Mouse (Mus musculus): ENCODE results near the gene Trex1. TPM values are rescaled to one million over a fixed set of nuclear protein-coding genes. Genes with fewer than 3 reads are reported as not detected.
A peak's percentile ranks its signal among the peaks of the same experiment; 100 is the strongest.

Gene Trex1
- polyA plus RNA-seq, 1 experiment from 2014 or later, result 12.8 TPM

DNA sequence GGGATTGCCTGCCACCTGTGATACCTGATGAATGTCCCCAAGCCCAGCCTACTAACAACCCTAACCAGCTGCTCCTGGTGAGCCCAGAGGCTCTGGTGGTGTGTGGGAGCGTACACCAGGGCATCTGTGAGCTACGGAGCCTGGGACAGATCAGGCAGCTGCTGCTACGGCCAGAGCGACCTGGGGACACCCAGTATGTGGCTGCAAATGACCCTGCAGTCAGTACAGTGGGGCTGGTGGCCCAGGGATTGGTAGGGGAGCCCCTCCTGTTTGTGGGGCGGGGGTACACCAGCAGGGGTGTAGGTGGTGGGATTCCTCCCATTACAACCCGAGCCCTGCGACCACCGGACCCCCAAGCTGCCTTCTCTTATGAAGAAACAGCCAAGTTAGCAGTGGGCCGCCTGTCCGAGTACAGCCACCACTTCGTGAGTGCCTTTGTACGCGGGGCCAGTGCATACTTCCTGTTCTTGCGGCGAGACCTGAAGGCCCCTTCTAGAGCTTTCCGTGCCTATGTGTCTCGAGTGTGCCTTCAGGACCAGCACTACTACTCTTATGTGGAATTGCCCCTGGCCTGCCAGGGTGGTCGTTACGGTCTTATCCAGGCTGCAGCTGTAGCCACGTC lies 40.9 kb upstream of the Trex1 start:
- Histone ChIP-seq H3K4me1 (replicated peaks; ENCODE audit: control insufficient read depth, insufficient read depth, low read length) (peaks cover 32% of the 10 kb centered on the region), H3K27ac (ENCODE audit: low read depth) (no peak overlapping the region), H3K4me3 (ENCODE audit: low read depth, low read length) (no peak overlapping the region), H3K27me3 (replicated peaks; ENCODE audit: control insufficient read depth, insufficient read depth, low read length) (no peaks in the 10 kb centered on the region), H3K9ac (ENCODE audit: low read length) (no peak overlapping the region), H3K9me3 (ENCODE audit: control insufficient read depth, low read length) (no peaks in the 10 kb centered on the region), H3K36me3 (ENCODE audit: control insufficient read depth, insufficient read depth, low read length) (peaks cover 41% of the 10 kb centered on the region), H3K4me2 (ENCODE audit: low read length) (no peak overlapping the region)
- 87% methylated on average over 20 of the region's 20 CpGs for WGBS
- DNase-seq (ENCODE audit: low spot score) (no peak), ATAC-seq (replicated peaks; ENCODE audit: low FRiP score, low TSS enrichment, low read depth) (no peak)

- Histone ChIP-seq H3K4me3 (ENCODE audit: low read depth, low read length) (no peak overlapping the region), H3K9ac (ENCODE audit: low read length) (peak overlapping the region; percentile 18; the same call in 1 of the 2 replicates)
Measured at GRCm38 (mm10) chr9:109098969-109099368, 39.4 kb upstream of the Trex1 start.

GRCm38 (mm10) chr9:109098366-109098765 lies 38.8 kb upstream of the Trex1 start:
- Histone ChIP-seq H3K9ac (ENCODE audit: low read length) (no peak overlapping the region), H3K36me3 (ENCODE audit: control insufficient read depth, insufficient read depth, low read length) (peaks cover 29% of the 10 kb centered on the region), H3K4me1 (replicated peaks; ENCODE audit: control insufficient read depth, insufficient read depth, low read length) (peaks cover 45% of the 10 kb centered on the region), H3K27me3 (replicated peaks; ENCODE audit: control insufficient read depth, insufficient read depth, low read length) (no peaks in the 10 kb centered on the region), H3K27ac (ENCODE audit: low read depth) (peak overlapping the region; percentile 100), H3K9me3 (ENCODE audit: control insufficient read depth, low read length) (no peaks in the 10 kb centered on the region), H3K4me2 (ENCODE audit: low read length) (peak overlapping the region; percentile 75), H3K4me3 (ENCODE audit: low read depth, low read length) (no peak overlapping the region)
- WGBS, result 73% methylated on average over 8 of the region's 8 CpGs
- no peak for ATAC-seq (replicated peaks; ENCODE audit: low FRiP score, low TSS enrichment, low read depth)
- no peak for DNase-seq (ENCODE audit: low spot score)

More at GRCm38 (mm10) chr9:109098969-109099368, 39.4 kb upstream of the Trex1 start:
- H3K4me1 ChIP-seq (replicated peaks; ENCODE audit: control insufficient read depth, insufficient read depth, low read length), result peaks cover 41% of the 10 kb centered on the region
- H3K36me3 ChIP-seq (ENCODE audit: control insufficient read depth, insufficient read depth, low read length), result peaks cover 35% of the 10 kb centered on the region
- DNase-seq (ENCODE audit: low spot score) (no peak), ATAC-seq (replicated peaks; ENCODE audit: low FRiP score, low TSS enrichment, low read depth) (no peak)
- 27% methylated on average over 5 of the region's 6 CpGs for WGBS
- peak overlapping the region; percentile 100 for H3K27ac ChIP-seq (ENCODE audit: low read depth)
- H3K9me3 ChIP-seq (ENCODE audit: control insufficient read depth, low read length), result no peaks in the 10 kb centered on the region
- H3K4me2 ChIP-seq (ENCODE audit: low read length), result peak overlapping the region; percentile 75
- no peaks in the 10 kb centered on the region for H3K27me3 ChIP-seq (replicated peaks; ENCODE audit: control insufficient read depth, insufficient read depth, low read length)

- H3K4me1 ChIP-seq (replicated peaks; ENCODE audit: control insufficient read depth, insufficient read depth, low read length), result peaks cover 51% of the 10 kb centered on the region
- no peak for DNase-seq (ENCODE audit: low spot score)
- no peaks in the 10 kb centered on the region for H3K27me3 ChIP-seq (replicated peaks; ENCODE audit: control insufficient read depth, insufficient read depth, low read length)
- peaks cover 24% of the 10 kb centered on the region; the same call in 1 of the 2 replicates for H3K36me3 ChIP-seq (ENCODE audit: control insufficient read depth, insufficient read depth, low read length)
- H3K27ac ChIP-seq (ENCODE audit: low read depth), result peak overlapping the region; percentile 100
- no peak overlapping the region for H3K4me3 ChIP-seq (ENCODE audit: low read depth, low read length)
- H3K9me3 ChIP-seq (ENCODE audit: control insufficient read depth, low read length), result no peaks in the 10 kb centered on the region
- WGBS, result 53% methylated on average over 5 of the region's 5 CpGs
- H3K4me2 ChIP-seq (ENCODE audit: low read length), result peak overlapping the region; percentile 75
- no peak for ATAC-seq (replicated peaks; ENCODE audit: low FRiP score, low TSS enrichment, low read depth)
- H3K9ac ChIP-seq (ENCODE audit: low read length), result no peak overlapping the region
Measured at GRCm38 (mm10) chr9:109097831-109098230, 38.3 kb upstream of the Trex1 start.

DNA sequence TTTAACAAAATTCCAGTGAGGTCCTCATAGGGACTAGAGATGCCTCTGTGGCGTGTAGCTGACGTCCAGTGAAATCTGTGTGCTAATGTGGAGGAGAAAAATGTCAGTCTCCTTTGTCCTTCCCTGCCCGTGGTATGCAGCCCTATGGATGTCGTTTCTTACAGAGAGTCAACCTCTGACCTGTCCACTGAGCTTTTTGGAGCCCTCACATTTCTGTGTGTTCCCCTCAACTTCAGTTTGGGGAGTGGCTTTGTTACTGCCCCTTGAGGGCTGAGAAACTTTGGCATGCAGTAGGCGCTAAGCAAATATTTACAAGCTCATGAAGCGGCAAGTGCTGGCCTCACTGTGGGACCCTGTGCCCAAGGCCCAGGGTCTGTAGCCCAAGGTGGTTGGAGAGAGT lies 37.8 kb upstream of the Trex1 start:
- H3K4me1 ChIP-seq (replicated peaks; ENCODE audit: control insufficient read depth, insufficient read depth, low read length), result peaks cover 51% of the 10 kb centered on the region
- ATAC-seq (replicated peaks; ENCODE audit: low FRiP score, low TSS enrichment, low read depth), result no peak
- H3K4me2 ChIP-seq (ENCODE audit: low read length), result peak overlapping the region; percentile 75
- 23% methylated on average over 6 of the region's 6 CpGs for WGBS
- H3K36me3 ChIP-seq (ENCODE audit: control insufficient read depth, insufficient read depth, low read length), result peaks cover 21% of the 10 kb centered on the region
- no peaks in the 10 kb centered on the region for H3K9me3 ChIP-seq (ENCODE audit: control insufficient read depth, low read length)
- DNase-seq (ENCODE audit: low spot score), result no peak
- H3K9ac ChIP-seq (ENCODE audit: low read length), result peak overlapping the region; percentile 95
- H3K27ac ChIP-seq (ENCODE audit: low read depth), result peak overlapping the region; percentile 100
- no peaks in the 10 kb centered on the region for H3K27me3 ChIP-seq (replicated peaks; ENCODE audit: control insufficient read depth, insufficient read depth, low read length)
- peak overlapping the region; percentile 74 for H3K4me3 ChIP-seq (ENCODE audit: low read depth, low read length)

DNA sequence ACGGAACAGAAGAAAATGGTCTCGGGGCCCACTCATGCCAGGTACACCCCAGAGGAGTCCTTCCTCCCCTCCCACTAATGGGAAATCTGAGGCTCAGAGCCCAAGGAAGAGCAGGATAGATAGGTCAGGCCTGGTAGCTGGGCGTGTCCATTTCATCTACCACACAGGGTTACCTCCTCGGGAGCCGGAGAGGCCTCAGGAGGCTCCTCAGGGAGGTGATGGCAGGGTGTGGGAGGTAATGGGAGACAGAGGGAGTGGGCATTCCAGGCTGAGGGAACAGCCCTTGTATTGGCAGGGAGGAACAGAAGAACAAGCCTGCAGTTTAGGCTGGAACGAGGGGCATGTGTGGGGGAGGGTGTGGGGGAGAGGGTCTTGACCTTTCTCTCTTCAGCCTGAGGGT lies 37.3 kb upstream of the Trex1 start:
- Histone ChIP-seq H3K9me3 (ENCODE audit: control insufficient read depth, low read length) (no peaks in the 10 kb centered on the region), H3K4me3 (ENCODE audit: low read depth, low read length) (peak overlapping the region; percentile 74), H3K9ac (ENCODE audit: low read length) (peak overlapping the region; percentile 95), H3K4me1 (replicated peaks; ENCODE audit: control insufficient read depth, insufficient read depth, low read length) (peaks cover 51% of the 10 kb centered on the region), H3K27me3 (replicated peaks; ENCODE audit: control insufficient read depth, insufficient read depth, low read length) (no peaks in the 10 kb centered on the region), H3K36me3 (ENCODE audit: control insufficient read depth, insufficient read depth, low read length) (peaks cover 22% of the 10 kb centered on the region), H3K27ac (ENCODE audit: low read depth) (peak overlapping the region; percentile 100), H3K4me2 (ENCODE audit: low read length) (peak overlapping the region; percentile 75)
- no peak for ATAC-seq (replicated peaks; ENCODE audit: low FRiP score, low TSS enrichment, low read depth)
- no peak for DNase-seq (ENCODE audit: low spot score)
- 20% methylated on average over 6 of the region's 6 CpGs for WGBS

DNA sequence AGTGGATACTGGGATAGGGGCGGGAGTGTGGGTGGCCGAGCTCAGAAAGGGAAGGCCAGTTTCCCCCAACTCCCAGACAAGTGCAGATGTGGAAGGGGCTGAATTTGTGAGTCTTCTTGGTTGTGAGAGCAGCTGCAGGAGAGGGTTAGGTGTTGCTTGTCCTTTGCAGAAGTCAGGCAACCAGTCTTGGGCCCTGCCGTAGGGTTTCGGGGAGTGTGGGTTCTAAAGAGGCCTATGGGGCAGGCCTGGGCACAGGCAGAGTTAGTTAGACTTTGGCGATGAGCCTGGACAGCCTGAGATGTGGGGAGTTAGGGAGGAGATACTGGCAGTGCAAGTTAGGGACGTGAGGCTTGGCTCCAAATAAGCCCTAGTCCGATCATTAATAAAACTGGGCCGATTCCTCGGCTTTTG lies 36.7 kb upstream of the Trex1 start:
- WGBS, result 16% methylated on average over 9 of the region's 9 CpGs
- Histone ChIP-seq H3K36me3 (ENCODE audit: control insufficient read depth, insufficient read depth, low read length) (peaks cover 25% of the 10 kb centered on the region), H3K4me3 (ENCODE audit: low read depth, low read length) (peak overlapping the region; percentile 74), H3K27me3 (replicated peaks; ENCODE audit: control insufficient read depth, insufficient read depth, low read length) (no peaks in the 10 kb centered on the region), H3K4me1 (replicated peaks; ENCODE audit: control insufficient read depth, insufficient read depth, low read length) (peaks cover 51% of the 10 kb centered on the region), H3K9ac (ENCODE audit: low read length) (peak overlapping the region; percentile 95), H3K4me2 (ENCODE audit: low read length) (peak overlapping the region; percentile 75), H3K9me3 (ENCODE audit: control insufficient read depth, low read length) (no peaks in the 10 kb centered on the region), H3K27ac (ENCODE audit: low read depth) (peak overlapping the region; percentile 100)
- ATAC-seq (replicated peaks; ENCODE audit: low FRiP score, low TSS enrichment, low read depth) (no peak), DNase-seq (ENCODE audit: low spot score) (no peak)

DNA sequence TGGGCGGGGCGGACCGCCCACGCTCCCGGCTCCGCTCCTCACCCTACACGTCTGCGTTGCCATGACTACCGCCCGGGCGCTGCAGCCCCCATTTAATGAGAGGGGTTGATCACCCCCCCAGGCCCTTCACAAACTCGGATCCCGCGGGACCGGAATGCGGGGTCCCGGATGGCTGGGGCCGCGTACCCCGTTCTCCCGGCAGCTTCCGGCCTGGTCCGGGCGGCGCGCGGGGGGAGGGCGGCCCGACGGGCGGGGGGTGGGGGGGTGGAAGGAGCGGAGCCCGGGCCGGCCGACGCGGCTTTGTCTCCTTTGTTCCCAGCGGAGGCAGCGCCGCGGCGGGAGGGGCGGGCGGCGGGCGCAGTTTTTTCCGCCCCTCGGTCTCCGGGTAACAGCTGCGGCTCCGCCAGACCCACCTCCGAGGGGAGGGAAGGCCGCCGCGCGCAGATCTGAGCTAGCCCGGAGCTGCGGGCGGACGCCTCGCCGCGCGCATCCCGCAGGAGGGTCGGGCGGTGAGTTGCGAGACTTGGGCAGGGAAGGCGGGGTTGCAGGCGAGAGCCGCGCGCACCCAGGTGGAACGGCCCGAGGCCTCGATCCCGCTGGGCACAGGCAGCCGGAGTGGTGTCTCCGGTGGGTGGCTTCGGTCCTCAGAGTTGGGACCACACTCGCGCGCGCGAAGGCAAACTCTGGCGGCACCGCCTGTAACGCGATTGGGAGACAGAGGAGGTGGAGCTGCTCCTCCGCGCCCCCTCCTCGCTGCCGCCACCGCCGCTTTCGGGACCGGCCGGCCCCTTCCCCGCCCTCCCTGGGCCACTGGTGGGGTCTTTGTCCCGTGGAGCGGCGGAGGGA lies 35.8 kb upstream of the Trex1 start, which contains the start of gene Plxnb1:
Gene Plxnb1 (plus strand): TSS at position 253 of the 846 bp plus-strand sequence.
- Histone ChIP-seq H3K36me3 (ENCODE audit: control insufficient read depth, insufficient read depth, low read length) (peaks cover 23% of the 10 kb centered on the region), H3K27ac (ENCODE audit: low read depth) (peak within 1 kb of the TSS; percentile 100), H3K9me3 (ENCODE audit: control insufficient read depth, low read length) (no peaks in the 10 kb centered on the region), H3K4me1 (replicated peaks; ENCODE audit: control insufficient read depth, insufficient read depth, low read length) (peaks cover 51% of the 10 kb centered on the region), H3K4me2 (ENCODE audit: low read length) (peak within 1 kb of the TSS; percentile 75), H3K9ac (ENCODE audit: low read length) (peak within 1 kb of the TSS; percentile 95), H3K27me3 (replicated peaks; ENCODE audit: control insufficient read depth, insufficient read depth, low read length) (no peaks in the 10 kb centered on the region), H3K4me3 (ENCODE audit: low read depth, low read length) (peak within 1 kb of the TSS; percentile 74)
- WGBS, result under 1% methylated on average over 87 of the region's 102 CpGs
- DNase-seq (ENCODE audit: low spot score) (peak; percentile 91), ATAC-seq (replicated peaks; ENCODE audit: low FRiP score, low TSS enrichment, low read depth) (peak; percentile 69)
